Mouse (Mus musculus) spleen, adult 18-20 months (tissue): Measurements from ENCODE around the gene Chil5.
"Not testable (repeated sequence)": the region's sequence is repeated elsewhere in the genome, so short reads cannot be mapped to it uniquely, and the experiment has no call there.

Experiments used
- DNase-seq, 2 experiments: peaks; one replicate each; pipeline ENCODE4 v3.0.0; 2022; ENCODE audit warnings: mixed read lengths in 2 of 2

Gene Chil5

GRCm38 (mm10) chr3:106032781-106033180, at the start of gene Chil5:
Gene Chil5, minus strand, starts transcription at chr3:106032814.
- no peak for DNase-seq

DNA sequence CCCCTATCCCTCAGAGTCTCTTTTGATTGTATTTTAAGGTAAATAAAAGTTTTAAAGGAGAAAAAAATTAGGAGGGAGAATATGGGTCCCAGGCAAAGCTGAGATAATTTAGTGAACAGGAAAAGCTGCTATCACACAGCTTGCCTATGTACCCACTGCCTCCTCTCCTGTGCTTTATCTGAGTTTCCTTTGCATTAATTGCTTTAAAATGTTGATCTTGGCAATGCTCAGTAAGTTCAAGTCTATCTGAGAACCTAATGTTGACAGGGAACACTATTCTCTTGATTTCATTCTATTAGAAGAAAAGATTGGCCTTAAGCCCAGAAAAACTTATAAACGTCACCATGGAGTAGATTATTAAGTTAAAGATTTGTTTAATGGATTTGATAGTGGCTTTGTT, 42.2 kb upstream of the Chil5 start:
- no peak for DNase-seq

- no peak for DNase-seq
These were observed 38.4 kb upstream of the Chil5 start for GRCm38 (mm10) chr3:106070994-106071393.

DNA sequence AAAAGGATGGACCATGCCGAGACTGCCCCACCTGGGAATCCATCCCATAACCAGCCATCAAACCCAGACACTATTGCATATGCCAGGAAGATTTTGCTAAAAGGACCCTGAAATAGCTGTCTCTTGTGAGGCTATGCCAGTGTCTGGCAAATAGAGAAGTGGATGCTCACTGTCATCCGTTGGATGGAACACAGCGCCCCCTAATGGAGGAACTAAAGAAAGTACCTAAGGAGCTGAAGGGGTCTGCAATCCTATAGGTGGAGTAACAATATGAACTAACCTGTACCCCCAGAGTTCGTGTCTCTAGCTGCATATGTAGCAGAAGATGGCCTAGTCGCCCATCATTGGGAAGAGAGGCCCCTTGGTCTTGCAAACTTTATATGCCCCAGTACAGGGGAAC, 35.1 kb upstream of the Chil5 start:
- peak in 1 of 2 experiments; percentile 35 for DNase-seq

DNA sequence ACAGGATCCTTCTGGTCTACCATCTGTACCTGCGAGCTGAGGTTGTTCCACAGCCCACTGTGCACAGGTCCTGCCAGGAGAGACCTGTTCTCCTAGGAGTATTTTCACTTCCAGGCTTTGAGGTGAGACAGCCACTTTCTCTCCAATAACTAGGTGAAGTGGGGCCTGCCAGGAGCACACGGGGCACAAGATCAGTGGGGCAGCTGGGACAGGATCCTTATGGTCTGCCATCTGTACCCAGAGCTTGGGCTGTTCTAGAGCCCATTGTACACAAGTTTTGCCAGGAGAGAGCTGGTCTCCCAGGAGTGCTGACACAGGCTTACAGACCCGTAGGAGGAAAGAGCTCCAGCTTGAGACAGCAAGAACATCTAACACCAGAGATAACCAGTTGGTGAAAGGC, 25.4 kb upstream of the Chil5 start:
- no peak for DNase-seq

- no peak for DNase-seq
These were observed 19.3 kb upstream of the Chil5 start for GRCm38 (mm10) chr3:106051896-106052295.

DNA sequence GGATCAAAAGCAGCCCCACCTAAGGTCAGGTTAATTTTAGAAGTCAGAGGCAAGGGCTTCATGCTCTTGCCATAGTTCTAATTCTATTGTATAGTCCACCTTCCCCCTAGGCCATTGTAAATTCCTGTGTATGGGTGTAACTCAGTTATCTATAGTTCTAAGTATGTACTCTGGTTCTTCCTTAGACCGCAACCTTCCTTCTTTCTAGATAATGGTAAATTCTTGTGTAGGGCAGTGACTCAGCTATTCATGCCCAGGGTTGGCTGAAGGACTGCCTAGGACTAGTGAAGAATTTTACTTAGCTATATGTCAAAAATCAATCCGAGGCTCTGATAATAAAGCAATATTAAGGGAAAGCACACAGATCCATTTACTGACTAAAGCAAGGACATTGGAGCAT, 7.7 kb upstream of the Chil5 start:
- no peak for DNase-seq

GRCm38 (mm10) chr3:106024135-106024534, 8.5 kb downstream of the Chil5 start:
- DNase-seq: no peak

DNA sequence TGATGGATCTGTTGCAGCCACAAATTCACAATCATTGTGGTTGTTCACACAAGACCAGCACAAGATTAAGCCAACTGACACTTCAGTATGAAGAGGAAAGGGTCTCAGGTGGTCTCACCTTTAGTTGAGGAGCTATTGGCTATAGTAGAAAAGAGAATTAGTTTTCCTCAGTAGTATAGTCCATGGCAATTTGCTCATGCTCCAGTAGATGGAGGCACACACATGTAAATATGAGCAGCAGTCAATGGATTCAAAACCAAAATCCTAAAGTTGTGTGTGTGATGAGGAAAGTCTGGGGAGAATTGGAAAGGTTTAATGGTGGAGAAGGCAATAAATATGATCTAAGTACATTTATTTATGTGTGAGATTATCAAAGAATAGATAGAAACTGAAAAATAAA, 10.8 kb downstream of the Chil5 start:
- no peak for DNase-seq

GRCm38 (mm10) chr3:106014546-106014945, 18.1 kb downstream of the Chil5 start, which contains the start of gene Pifo:
Gene Pifo, minus strand, starts transcription at chr3:106014646.
- DNase-seq: no peak

GRCm38 (mm10) chr3:106003360-106003759, 29.3 kb downstream of the Chil5 start:
- not testable (repeated sequence) for DNase-seq

DNA sequence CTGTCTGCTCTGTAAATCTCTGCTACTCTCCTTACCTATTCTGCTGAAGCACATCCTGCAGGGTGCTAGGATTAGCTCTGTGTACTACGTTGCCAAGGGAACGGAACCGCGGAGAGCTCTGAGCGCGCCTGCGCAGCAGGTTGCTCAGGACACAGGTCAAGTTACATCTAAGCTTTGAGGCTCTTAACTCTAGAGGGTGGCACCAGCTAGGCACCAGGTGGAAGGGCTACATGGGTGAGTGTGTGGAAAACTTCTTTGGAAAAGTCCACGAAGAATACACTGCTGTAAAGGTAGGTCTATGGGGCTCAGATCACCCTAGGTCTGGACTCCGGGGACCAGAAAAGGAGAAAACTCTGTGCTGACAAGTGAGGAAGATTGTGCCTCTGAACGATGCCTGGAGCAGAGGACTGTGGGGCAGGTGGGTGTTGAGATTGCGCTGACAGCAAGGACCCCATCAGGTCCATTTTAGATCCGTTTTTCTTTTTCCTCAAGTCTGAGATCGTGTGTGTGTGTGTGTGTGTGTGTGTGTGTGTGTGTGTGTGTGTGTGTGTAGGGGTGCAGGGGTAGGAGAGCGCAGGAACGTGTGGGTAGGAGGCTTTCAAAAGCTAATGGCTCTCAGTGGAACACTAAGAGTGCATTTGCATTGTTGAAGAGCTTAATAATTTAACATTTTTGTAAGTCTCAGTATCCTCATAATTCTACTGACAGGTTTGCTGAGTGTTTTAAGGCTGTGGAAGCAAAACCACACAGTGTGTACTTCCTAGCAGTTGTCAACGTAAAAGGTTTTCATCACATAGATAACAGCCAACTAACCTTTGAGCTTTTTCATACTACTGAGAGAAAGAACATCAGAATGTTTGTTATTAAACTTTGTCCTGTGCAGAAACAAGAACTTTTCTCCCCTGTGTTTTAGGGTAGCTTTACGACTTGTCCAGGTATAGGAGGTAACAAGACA, 30.9 kb downstream of the Chil5 start:
- DNase-seq: peak; percentile 36

DNA sequence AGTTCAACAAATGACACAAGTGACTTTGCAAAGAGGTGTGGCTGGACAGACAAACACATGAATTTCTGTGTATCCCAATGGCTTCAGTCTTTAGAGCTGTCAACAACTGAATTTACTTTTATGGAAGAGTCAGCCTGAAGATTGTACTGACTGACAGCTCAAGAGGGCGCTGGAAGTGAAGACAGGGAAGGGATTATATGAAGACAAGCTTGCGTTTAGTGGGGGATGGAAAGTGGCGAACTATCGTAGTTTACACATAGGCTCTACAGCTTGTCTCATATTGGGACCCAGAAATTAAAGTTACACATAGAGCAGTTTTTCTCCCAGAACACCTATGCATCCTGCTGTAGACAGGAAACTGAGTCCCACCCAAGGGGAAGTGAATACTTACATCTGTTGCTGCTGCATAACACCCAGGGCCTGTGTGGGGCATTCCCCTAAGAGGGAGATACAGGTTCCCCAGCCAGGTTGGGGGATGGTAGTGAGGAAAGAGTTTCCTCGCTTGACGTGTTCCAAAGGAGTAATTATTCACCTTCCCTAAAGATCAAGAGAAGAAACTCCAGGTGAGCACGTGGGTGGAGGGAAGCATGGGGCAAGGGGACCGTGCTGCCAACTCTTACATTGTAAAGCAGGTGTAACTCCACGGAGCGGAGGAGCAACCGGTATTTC, 31.8 kb downstream of the Chil5 start:
- DNase-seq: peak; percentile 6 to 25

DNA sequence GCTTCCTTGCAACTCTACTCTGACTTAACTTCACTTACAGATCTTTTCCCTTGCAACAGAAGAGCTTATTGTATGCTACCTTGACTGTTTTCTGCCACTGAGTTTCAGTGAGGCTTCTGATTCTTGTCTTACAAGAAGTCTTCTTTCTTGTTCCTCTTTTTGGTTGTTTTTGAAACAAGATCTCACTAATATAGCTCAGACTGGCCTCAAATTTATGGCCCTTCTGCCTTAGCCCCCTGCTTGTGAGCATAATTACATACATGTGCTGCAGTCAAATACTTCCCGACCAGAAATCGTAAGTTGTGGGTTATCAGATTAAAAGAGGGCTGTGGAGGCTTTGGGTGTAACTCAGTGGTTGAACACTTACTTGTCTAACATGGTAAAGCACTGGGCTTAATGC, 37.9 kb downstream of the Chil5 start:
- no peak for DNase-seq

GRCm38 (mm10) chr3:105991653-105992283, 40.8 kb downstream of the Chil5 start:
- peak in 1 of 2 experiments; percentile 64 for DNase-seq

DNA sequence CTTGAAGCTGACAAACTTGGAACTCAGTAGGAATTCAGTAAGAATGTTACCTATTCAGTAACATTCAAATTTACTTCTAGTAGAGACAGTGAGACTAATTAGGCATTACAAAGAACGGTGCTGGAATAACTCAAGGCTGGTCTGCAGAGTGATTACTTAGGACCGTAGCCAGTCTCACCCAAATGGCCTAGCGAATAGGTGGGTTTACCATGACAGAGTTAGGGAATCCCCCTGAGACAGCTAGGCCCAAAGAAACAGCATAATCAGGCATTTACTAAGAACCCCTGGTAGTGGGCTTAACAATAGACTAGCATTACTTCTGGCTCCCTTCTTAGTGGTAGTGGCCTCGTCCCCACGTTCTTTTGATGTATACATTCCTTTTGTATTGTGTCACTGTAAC, 43.0 kb downstream of the Chil5 start:
- DNase-seq: not testable (repeated sequence)

DNA sequence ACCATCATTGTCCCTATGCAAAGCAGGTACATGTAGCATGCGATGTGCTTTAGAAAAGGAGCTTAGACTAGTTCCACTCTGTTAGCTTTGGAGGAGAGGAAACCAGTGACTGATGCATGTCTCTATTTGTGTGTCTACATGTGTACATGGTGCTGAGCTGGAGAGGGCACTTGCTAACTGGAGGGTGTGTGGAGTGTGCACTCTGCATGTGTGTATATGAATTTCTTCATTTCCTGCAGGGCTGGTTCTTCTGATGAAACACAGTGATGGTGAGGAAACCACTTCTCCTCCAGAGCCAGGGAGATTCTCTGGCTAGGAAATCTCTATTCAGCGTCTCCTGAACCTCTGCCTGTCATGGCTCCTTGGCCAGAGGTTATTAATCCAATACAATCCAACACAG, 58.4 kb downstream of the Chil5 start:
- DNase-seq: no peak

- DNase-seq: no peak
These were observed 59.2 kb downstream of the Chil5 start, which contains the start of gene Ovgp1 for GRCm38 (mm10) chr3:105973411-105973810. Gene Ovgp1, plus strand, starts transcription at chr3:105973711.

GRCm38 (mm10) chr3:105971831-105972446, 60.7 kb downstream of the Chil5 start:
- DNase-seq: no peak
